Mouse (Mus musculus): ENCODE measurements around the gene Xirp1. TPM values are rescaled to one million over a fixed set of nuclear protein-coding genes. Genes with fewer than 3 reads are reported as not detected.

Xirp1 gene
- total and polyA plus RNA-seq, 3 experiments = 0.05 TPM; not detected in 2

GRCm38 (mm10) chr9:119978811-119979441 lies 44.5 kb downstream of the Xirp1 start:
- H3K4me1 ChIP-seq (ENCODE audit: insufficient read depth, low read depth, low read length) = peaks cover 81% of the 10 kb centered on the region
- ATAC-seq (ENCODE audit: extremely low read depth, insufficient number of reproducible peaks, low FRiP score, poor library complexity, severe bottlenecking) (no peak), DNase-seq (ENCODE audit: low spot score) (no peak)
- TF ChIP-seq GATA1 (IDR thresholded peaks at IDR 0.05; ENCODE audit: borderline replicate concordance, low read length) = no peak
- no peak for TF ChIP-seq POLR2AphosphoS5 (IDR thresholded peaks at IDR 0.05; ENCODE audit: insufficient replicate concordance, low read depth, low read length)
- TF ChIP-seq GATA2 (IDR thresholded peaks at IDR 0.05; ENCODE audit: borderline replicate concordance, low read depth, low read length) = no peak
- TF ChIP-seq CTCF (IDR thresholded peaks at IDR 0.05; ENCODE audit: low read depth, low read length) = no peak
- no peak for TF ChIP-seq TAL1 (conservative IDR thresholded peaks at IDR 0.05; ENCODE audit: low read depth, low read length)
- H3K36me3 ChIP-seq (replicated peaks) = peaks cover 33% of the 10 kb centered on the region
- no peaks in the 10 kb centered on the region; the same call in 1 of the 2 replicates for H3K27me3 ChIP-seq (ENCODE audit: insufficient read depth, low read length)
- H3K4me3 ChIP-seq (ENCODE audit: low read depth, low read length) = peak overlapping the region; percentile 66; the same call in 1 of the 2 replicates
- H3K9me3 ChIP-seq (replicated peaks) = peaks cover 2% of the 10 kb centered on the region; the same call in 1 of the 2 replicates

DNA sequence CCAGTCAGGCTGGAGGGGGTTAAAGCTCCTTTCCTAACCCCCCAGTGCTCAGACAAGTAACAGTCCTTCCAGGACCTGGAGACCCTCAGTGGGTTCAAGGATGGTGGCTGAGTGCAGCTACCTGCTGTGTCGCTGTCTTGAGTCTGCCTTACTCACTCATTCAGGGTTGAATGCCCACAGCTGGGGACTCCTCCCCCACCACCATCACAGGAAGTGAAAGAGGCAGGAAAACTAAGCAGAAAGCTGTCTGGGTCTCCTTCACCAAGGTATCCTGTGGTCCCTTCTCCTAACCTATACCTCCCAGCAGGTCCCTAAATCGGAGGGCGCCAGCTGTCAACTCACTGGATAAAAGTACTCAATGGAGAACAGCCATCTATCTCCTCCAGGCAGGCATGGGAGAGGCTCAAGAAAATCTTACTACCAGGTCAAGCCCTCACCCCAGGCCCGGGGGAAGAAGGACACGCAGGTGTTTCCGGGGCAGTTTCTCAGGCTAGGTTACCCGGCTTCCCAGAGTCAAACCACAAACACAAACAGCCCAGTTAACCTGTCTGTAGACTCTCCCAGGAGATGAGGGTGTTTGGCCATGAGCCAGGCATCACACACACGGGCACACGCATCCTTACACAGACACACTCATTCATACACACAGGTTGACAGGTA lies 45.1 kb downstream of the Xirp1 start:
- H3K27me3 ChIP-seq (ENCODE audit: insufficient read depth, low read length) = no peaks in the 10 kb centered on the region
- H3K4me1 ChIP-seq (ENCODE audit: insufficient read depth, low read depth, low read length) = peaks cover 82% of the 10 kb centered on the region
- no peak for ATAC-seq (ENCODE audit: extremely low read depth, insufficient number of reproducible peaks, low FRiP score, poor library complexity, severe bottlenecking)
- peaks cover 39% of the 10 kb centered on the region for H3K36me3 ChIP-seq (replicated peaks)
- H3K9me3 ChIP-seq (replicated peaks) = peaks cover 4% of the 10 kb centered on the region; the same call in 1 of the 2 replicates
- no peak for DNase-seq (ENCODE audit: low spot score)
- no peak for TF ChIP-seq POLR2AphosphoS5 (IDR thresholded peaks at IDR 0.05; ENCODE audit: insufficient replicate concordance, low read depth, low read length)
- no peak for TF ChIP-seq GATA2 (IDR thresholded peaks at IDR 0.05; ENCODE audit: borderline replicate concordance, low read depth, low read length)
- H3K4me3 ChIP-seq (ENCODE audit: low read depth, low read length) = peak overlapping the region; percentile 66; the same call in 1 of the 2 replicates

- H3K4me1 ChIP-seq (ENCODE audit: insufficient read depth, low read depth, low read length) = peaks cover 75% of the 10 kb centered on the region
- DNase-seq (ENCODE audit: low spot score) = no peak
- H3K36me3 ChIP-seq (replicated peaks) = peaks cover 46% of the 10 kb centered on the region
- H3K4me3 ChIP-seq (ENCODE audit: low read depth, low read length) = peak overlapping the region; percentile 66
- no peaks in the 10 kb centered on the region for H3K27me3 ChIP-seq (ENCODE audit: insufficient read depth, low read length)
- peaks cover 4% of the 10 kb centered on the region; the same call in 1 of the 2 replicates for H3K9me3 ChIP-seq (replicated peaks)
- TF ChIP-seq TAL1 (conservative IDR thresholded peaks at IDR 0.05; ENCODE audit: low read depth, low read length) = no peak
- no peak for TF ChIP-seq GATA1 (IDR thresholded peaks at IDR 0.05; ENCODE audit: borderline replicate concordance, low read length)
- no peak for TF ChIP-seq CTCF (IDR thresholded peaks at IDR 0.05; ENCODE audit: low read depth, low read length)
- TF ChIP-seq GATA2 (IDR thresholded peaks at IDR 0.05; ENCODE audit: borderline replicate concordance, low read depth, low read length) = no peak
- no peak for TF ChIP-seq POLR2AphosphoS5 (IDR thresholded peaks at IDR 0.05; ENCODE audit: insufficient replicate concordance, low read depth, low read length)
- ATAC-seq (ENCODE audit: extremely low read depth, insufficient number of reproducible peaks, low FRiP score, poor library complexity, severe bottlenecking) = no peak
Measured at GRCm38 (mm10) chr9:119977557-119978060, 45.8 kb downstream of the Xirp1 start.

DNA sequence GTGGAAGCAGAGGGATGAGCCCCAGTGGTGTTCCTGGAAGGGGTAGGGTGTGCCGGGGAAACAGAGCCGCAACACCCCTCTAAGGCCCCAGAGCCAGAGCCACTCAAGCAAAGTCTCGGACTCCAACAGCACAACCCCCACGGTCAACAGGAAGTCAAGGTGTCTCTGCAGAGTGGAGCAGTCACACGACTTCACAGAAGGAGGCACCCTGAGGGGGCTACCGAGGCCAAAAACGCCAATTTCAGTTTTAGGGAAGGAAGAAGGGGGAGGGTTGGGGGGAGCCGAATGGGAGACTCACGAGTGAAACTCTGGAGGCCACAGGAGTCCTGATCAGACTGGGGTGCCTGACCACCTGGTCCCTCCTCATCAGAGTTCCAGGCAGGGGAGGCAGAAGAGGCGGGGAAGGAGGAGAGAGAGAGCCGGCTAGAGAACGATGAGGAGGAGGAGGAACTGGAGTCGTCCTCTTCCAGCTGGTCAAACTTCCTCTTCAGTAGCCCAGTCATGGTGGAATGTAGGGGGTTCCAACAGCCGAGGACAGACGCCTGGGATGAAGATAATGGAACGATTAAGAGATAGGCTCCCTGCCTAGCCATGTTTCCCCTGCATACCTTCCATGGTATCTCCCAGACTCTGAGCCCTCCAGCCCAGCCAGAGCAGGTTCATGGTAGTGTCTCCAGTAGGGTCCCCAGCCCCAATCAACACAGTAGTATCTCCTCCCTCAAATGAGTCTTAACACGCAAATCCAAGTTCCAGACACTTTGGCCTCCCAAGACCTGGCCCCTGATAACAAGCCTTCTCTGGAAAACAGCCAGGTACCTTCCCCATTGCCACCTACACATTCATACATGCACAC lies 46.5 kb downstream of the Xirp1 start:
- H3K9me3 ChIP-seq (replicated peaks) = peaks cover 4% of the 10 kb centered on the region; the same call in 1 of the 2 replicates
- peaks cover 53% of the 10 kb centered on the region for H3K36me3 ChIP-seq (replicated peaks)
- ATAC-seq (ENCODE audit: extremely low read depth, insufficient number of reproducible peaks, low FRiP score, poor library complexity, severe bottlenecking) (peak; percentile 73), DNase-seq (ENCODE audit: low spot score) (peak; percentile 65)
- H3K27me3 ChIP-seq (ENCODE audit: insufficient read depth, low read length) = no peaks in the 10 kb centered on the region
- peaks cover 68% of the 10 kb centered on the region for H3K4me1 ChIP-seq (ENCODE audit: insufficient read depth, low read depth, low read length)
- TF ChIP-seq CTCF (IDR thresholded peaks at IDR 0.05; ENCODE audit: low read depth, low read length) (no peak), GATA2 (IDR thresholded peaks at IDR 0.05; ENCODE audit: borderline replicate concordance, low read depth, low read length) (no peak), TAL1 (conservative IDR thresholded peaks at IDR 0.05; ENCODE audit: low read depth, low read length) (no peak), POLR2AphosphoS5 (IDR thresholded peaks at IDR 0.05; ENCODE audit: insufficient replicate concordance, low read depth, low read length) (no peak), GATA1 (IDR thresholded peaks at IDR 0.05; ENCODE audit: borderline replicate concordance, low read length) (no peak)
- peak overlapping the region; percentile 66 for H3K4me3 ChIP-seq (ENCODE audit: low read depth, low read length)

GRCm38 (mm10) chr9:119975286-119975685 lies 48.1 kb downstream of the Xirp1 start:
- ATAC-seq (ENCODE audit: extremely low read depth, insufficient number of reproducible peaks, low FRiP score, poor library complexity, severe bottlenecking) (no peak), DNase-seq (ENCODE audit: low spot score) (no peak)
- Histone ChIP-seq H3K36me3 (replicated peaks) (peaks cover 66% of the 10 kb centered on the region), H3K4me3 (ENCODE audit: low read depth, low read length) (no peak overlapping the region), H3K9me3 (replicated peaks) (peaks cover 4% of the 10 kb centered on the region; the same call in 1 of the 2 replicates), H3K4me1 (ENCODE audit: insufficient read depth, low read depth, low read length) (peaks cover 52% of the 10 kb centered on the region), H3K27me3 (ENCODE audit: insufficient read depth, low read length) (no peaks in the 10 kb centered on the region)
- TF ChIP-seq GATA2 (IDR thresholded peaks at IDR 0.05; ENCODE audit: borderline replicate concordance, low read depth, low read length) (no peak), CTCF (IDR thresholded peaks at IDR 0.05; ENCODE audit: low read depth, low read length) (no peak), TAL1 (conservative IDR thresholded peaks at IDR 0.05; ENCODE audit: low read depth, low read length) (no peak), POLR2AphosphoS5 (IDR thresholded peaks at IDR 0.05; ENCODE audit: insufficient replicate concordance, low read depth, low read length) (no peak), GATA1 (IDR thresholded peaks at IDR 0.05; ENCODE audit: borderline replicate concordance, low read length) (no peak)
